Mouse (Mus musculus): ENCODE data around the gene Ubp1.

DNA sequence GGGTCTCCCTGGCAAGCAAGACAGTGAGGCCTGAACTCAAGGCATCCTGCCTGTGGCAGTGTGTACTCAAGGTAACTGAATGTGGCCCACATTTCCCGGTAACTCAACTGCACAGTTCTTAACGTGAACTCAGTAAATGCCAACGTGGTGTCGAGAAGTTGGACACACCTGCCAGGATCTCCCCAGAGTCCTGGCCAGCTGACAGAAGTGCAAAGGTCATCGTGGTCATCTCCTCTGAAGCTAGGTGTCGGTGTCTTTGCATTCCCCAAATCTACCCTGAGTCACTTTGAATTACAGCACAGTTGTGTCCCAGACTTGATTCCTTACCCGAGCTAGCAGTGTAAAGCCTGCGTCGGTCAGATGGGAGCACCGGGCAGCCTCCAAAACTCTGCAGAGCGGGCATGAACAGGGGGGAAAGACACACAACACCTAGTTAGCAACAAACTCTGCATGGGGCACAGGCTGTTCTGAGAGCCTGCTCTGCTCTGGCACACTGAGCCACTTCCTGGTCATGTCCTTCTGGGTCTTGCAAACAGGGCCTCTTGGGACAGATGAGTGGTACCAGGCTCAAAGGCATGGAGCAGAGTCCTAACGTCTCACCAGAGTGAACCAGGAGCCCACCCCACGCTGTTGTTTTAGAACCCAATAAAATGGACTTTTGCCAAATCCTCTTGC, 54.3 kb downstream of the Ubp1 start:
- TF ChIP-seq EP300 (IDR thresholded peaks at IDR 0.05; ENCODE audit: low read depth): no peak
- TF ChIP-seq CTCF (IDR thresholded peaks at IDR 0.05; ENCODE audit: low read depth): no peak
